Mouse (Mus musculus) neural tube, embryonic 13.5 days (tissue): ENCODE data around the gene Acp2. TPM values are rescaled to one million over a fixed set of nuclear protein-coding genes. Genes with fewer than 3 reads are reported as not detected.

ENCODE experiments used
- ATAC-seq: fragments of 200-750 bp; cut with Nextera tagmentation; 2 replicates; pipeline ENCODE4 v1.8.0; 2017; ENCODE audit warnings: low read depth, mild to moderate bottlenecking, moderate TSS enrichment, moderate library complexity
- H3K27ac ChIP-seq: fragments of 300-500 bp; sonication (generic); replicated peaks from 2 replicates; pipeline ENCODE4 v1.5.1; 2015; ENCODE audit warnings: moderate library complexity, mild to moderate bottlenecking, inconsistent platforms
- H3K27me3 ChIP-seq: fragments of 300-500 bp; sonication (generic); 2 replicates; pipeline ENCODE4 v1.6.1; 2015; ENCODE audit warnings: mild to moderate bottlenecking, inconsistent platforms
- H3K36me3 ChIP-seq: fragments of 300-500 bp; sonication (generic); 2 replicates; pipeline ENCODE4 v1.6.1; 2015; ENCODE audit warnings: mild to moderate bottlenecking, inconsistent platforms
- H3K4me1 ChIP-seq: fragments of 300-500 bp; sonication (generic); replicated peaks from 2 replicates; pipeline ENCODE4 v1.6.1; 2015; ENCODE audit warnings: inconsistent platforms
- H3K4me2 ChIP-seq: fragments of 300-500 bp; sonication (generic); 2 replicates; pipeline ENCODE4 v1.6.1; 2015; ENCODE audit warnings: inconsistent platforms, mild to moderate bottlenecking, moderate library complexity
- H3K4me3 ChIP-seq: fragments of 300-500 bp; sonication (generic); 2 replicates; pipeline ENCODE4 v1.5.1; 2015; ENCODE audit warnings: mild to moderate bottlenecking, inconsistent platforms
- H3K9ac ChIP-seq: fragments of 300-500 bp; sonication (generic); 2 replicates; pipeline ENCODE4 v1.6.1; 2015; ENCODE audit warnings: moderate library complexity, mild to moderate bottlenecking, inconsistent platforms
- H3K9me3 ChIP-seq: fragments of 300-500 bp; sonication (generic); 2 replicates; pipeline ENCODE4 v1.6.1; 2016; ENCODE audit warnings: inconsistent platforms
- WGBS: fragments of 180-500 bp; shearing (Covaris S2); methylation state at CpG from one replicate; pipeline ENCODE4 v1.1.7; 2015; 5-methylcytosine and 5-hydroxymethylcytosine counted together
- polyA plus RNA-seq: library from polyadenylated mRNA; unstranded; fragments of >200 nt; fragmentation: Nextera tagmentation; extraction: Ambion mirVana; gene quantifications from 2 replicates; pipeline ENCODE4 v1.2.1, GENCODE M21; 2015

Acp2 gene
- polyA plus RNA-seq, 1 experiment from 2014 or later, result 43.3 TPM

GRCm38 (mm10) chr2:91179825-91180224, 22.9 kb upstream of the Acp2 start:
- no peak for ATAC-seq
- Histone ChIP-seq H3K4me2 (peak overlapping the region; percentile 87; the same call in 1 of the 2 replicates), H3K27ac (no peak overlapping the region), H3K4me1 (peaks cover 33% of the 10 kb centered on the region), H3K4me3 (no peak overlapping the region), H3K9ac (no peak overlapping the region), H3K27me3 (no peaks in the 10 kb centered on the region), H3K9me3 (no peaks in the 10 kb centered on the region), H3K36me3 (peaks cover 41% of the 10 kb centered on the region)
- WGBS, result 49% methylated on average over 4 of the region's 4 CpGs

DNA sequence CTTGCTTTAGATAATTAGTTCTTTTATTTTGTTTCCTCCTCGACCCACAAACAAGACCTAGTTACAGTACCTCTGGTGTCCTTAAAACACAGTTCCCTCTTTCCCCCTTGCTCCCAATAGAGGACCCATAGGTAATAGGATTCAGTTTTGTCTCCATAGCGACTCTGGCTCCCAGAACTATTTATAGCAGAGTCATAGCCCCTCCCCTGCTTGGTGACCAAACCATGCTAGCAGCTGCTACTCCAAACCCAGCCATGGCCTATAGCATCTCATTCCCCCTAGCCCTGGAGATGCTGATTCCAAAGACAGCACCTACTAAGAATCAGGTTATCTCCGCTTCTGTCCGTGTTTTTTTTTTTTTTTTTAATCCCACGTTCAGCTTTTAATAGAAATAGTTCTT, 22.0 kb upstream of the Acp2 start:
- H3K4me1 ChIP-seq, result peaks cover 33% of the 10 kb centered on the region
- H3K4me3 ChIP-seq, result no peak overlapping the region
- H3K27ac ChIP-seq, result no peak overlapping the region
- no peaks in the 10 kb centered on the region for H3K9me3 ChIP-seq
- ATAC-seq, result no peak
- WGBS, result 69% methylated on average over 5 of the region's 5 CpGs
- peak overlapping the region; percentile 88 for H3K9ac ChIP-seq
- no peaks in the 10 kb centered on the region for H3K27me3 ChIP-seq
- H3K4me2 ChIP-seq, result peak overlapping the region; percentile 87
- peaks cover 32% of the 10 kb centered on the region for H3K36me3 ChIP-seq

DNA sequence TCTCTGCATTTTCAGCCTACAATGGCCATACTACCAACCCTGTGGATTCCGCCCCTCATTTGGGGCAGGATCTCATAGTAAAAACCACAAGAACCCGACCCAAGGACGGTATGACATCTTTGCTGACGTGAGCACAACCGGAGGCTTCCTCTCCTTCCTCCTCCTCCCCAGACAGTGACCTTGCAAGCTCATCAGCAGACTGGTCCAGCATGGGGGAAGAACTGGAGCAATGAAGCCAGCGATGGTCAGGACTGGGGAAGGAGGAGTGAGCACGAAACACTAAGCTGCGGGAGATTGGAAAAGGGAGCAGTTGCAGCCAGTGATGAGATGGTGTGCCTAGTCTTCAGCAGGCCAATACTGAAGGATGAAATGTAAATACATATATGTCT, 20.7 kb upstream of the Acp2 start:
- peaks cover 19% of the 10 kb centered on the region for H3K36me3 ChIP-seq
- 11% methylated on average over 8 of the region's 8 CpGs for WGBS
- H3K4me3 ChIP-seq, result peak overlapping the region; percentile 84
- no peaks in the 10 kb centered on the region for H3K9me3 ChIP-seq
- H3K4me1 ChIP-seq, result peaks cover 33% of the 10 kb centered on the region
- H3K27me3 ChIP-seq, result no peaks in the 10 kb centered on the region
- peak overlapping the region; percentile 88 for H3K9ac ChIP-seq
- no peak for ATAC-seq
- H3K27ac ChIP-seq, result peak overlapping the region; percentile 93
- H3K4me2 ChIP-seq, result peak overlapping the region; percentile 87

DNA sequence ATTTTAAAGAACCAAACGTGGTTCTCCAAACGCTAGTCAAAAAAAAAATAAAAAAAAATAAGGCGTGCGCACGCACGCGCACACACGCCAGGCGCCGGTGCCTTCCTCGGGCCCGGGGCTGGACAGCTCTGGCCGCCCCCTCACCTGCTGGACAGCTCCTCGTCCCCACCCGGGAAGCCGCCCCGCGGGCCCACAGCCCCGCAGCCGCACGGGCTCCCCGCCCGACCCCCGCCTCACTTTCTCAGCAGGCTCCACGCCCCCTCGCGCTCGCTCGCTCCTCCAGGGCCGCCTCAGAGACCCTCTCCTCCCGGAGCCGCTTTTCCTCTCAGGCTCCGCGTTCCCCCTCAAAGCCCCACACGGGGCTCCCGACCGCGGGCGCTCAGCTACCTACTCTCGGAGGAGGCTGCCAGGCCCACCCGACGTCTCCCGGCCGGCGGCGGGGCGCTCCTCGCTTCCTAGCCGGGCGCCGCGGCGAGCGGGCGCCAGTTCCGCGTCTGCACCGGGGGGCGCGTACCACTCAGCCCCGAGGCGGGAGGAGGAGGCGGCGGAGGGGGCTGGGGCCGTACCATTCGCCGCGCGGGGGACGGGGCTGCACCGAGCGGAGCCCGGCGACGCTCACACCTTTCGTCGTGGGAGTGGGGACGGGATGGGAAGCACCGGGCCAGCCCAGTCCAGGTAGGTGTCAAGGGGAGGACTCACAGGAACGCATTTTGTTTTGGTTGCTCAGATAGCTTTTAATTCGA, 20.1 kb upstream of the Acp2 start:
- Histone ChIP-seq H3K9ac (peak overlapping the region; percentile 88), H3K4me1 (peaks cover 33% of the 10 kb centered on the region), H3K4me2 (peak overlapping the region; percentile 87), H3K9me3 (no peaks in the 10 kb centered on the region), H3K4me3 (peak overlapping the region; percentile 84), H3K36me3 (peaks cover 16% of the 10 kb centered on the region), H3K27ac (peak overlapping the region; percentile 93), H3K27me3 (no peaks in the 10 kb centered on the region)
- WGBS, result under 1% methylated on average over 69 of the region's 81 CpGs
- ATAC-seq, result peak; percentile 98

GRCm38 (mm10) chr2:91183148-91183513, 19.6 kb upstream of the Acp2 start:
- Histone ChIP-seq H3K9ac (peak overlapping the region; percentile 88), H3K36me3 (peaks cover 10% of the 10 kb centered on the region), H3K4me3 (peak overlapping the region; percentile 84), H3K4me1 (peaks cover 33% of the 10 kb centered on the region), H3K27ac (peak overlapping the region; percentile 93), H3K9me3 (no peaks in the 10 kb centered on the region), H3K27me3 (no peaks in the 10 kb centered on the region), H3K4me2 (peak overlapping the region; percentile 87)
- WGBS, result under 1% methylated on average over 9 of the region's 9 CpGs
- ATAC-seq, result peak; percentile 96

DNA sequence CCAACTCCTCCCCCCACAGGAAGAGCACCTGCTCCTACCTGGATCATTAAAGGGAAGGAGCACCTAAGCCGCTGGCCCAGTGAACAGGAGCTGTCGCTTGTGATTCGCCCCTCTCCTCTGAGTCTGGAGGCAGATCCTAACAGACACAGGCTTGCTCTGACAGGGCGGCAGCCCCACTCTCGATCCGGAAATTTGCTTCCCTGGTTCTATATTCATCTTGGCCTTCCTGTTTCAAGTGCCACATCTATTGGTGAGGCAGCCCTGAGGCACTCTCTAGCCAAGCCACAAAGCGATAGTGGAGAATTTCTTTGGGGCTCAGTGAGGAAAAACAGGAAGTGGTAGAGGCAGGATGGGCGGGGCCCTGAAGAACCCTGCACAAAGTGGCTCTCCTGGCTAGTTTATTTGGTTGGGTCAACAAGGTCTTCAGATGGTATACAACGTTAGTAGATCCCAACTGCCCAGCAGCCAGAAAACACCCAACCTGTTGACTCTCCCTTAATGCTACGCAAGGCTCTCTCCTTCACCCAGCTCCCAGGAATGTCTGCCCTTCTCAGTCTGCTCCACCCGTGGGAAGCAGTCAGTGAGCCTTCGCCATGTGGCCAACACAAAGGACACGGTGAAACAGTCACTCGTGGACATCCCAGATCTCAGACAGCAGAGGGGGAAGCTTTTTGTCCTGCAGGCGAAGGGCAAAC, 18.8 kb upstream of the Acp2 start, which contains the start of gene Madd:
Gene Madd, minus strand, starts transcription at position 127 of the 695 bp plus-strand sequence.
- no peaks in the 10 kb centered on the region for H3K27me3 ChIP-seq
- peaks cover 33% of the 10 kb centered on the region for H3K4me1 ChIP-seq
- no peaks in the 10 kb centered on the region for H3K9me3 ChIP-seq
- 0 out of 2 replicates have a peak, but pooled peaks cover 5% of the 10 kb centered on the region for H3K36me3 ChIP-seq
- 72% methylated on average over 15 of the region's 15 CpGs for WGBS
- H3K9ac ChIP-seq, result peak within 1 kb of the TSS; percentile 88
- ATAC-seq, result 0 out of 2 replicates have a peak, but pooled peaks have one; percentile 2
- peak within 1 kb of the TSS; percentile 93 for H3K27ac ChIP-seq
- H3K4me3 ChIP-seq, result peak within 1 kb of the TSS; percentile 84
- peak within 1 kb of the TSS; percentile 87 for H3K4me2 ChIP-seq

DNA sequence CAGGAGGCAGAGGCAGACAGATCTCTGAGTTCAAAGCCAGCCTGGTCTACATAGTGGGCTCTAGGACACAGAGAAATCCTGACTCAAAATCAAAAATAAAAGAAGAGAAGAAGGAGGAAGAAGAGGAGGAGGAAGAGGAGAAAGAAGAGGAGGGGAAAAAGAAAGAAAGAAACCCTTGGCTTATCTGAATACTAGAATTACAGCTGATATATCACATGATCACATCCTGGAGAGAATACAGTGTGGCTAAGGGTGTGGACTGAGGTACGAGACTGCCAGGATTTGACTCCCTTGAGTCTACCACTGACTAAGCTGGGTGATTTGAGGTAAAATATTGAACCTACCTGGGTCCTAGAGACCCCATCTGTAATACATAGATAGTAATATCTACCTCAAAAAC, 16.5 kb upstream of the Acp2 start:
- no peak overlapping the region for H3K4me3 ChIP-seq
- no peak overlapping the region for H3K9ac ChIP-seq
- no peak overlapping the region for H3K27ac ChIP-seq
- no peaks in the 10 kb centered on the region for H3K9me3 ChIP-seq
- H3K4me2 ChIP-seq, result no peak overlapping the region
- H3K4me1 ChIP-seq, result peaks cover 17% of the 10 kb centered on the region
- no peak for ATAC-seq
- no peaks in the 10 kb centered on the region for H3K36me3 ChIP-seq
- H3K27me3 ChIP-seq, result no peaks in the 10 kb centered on the region
- WGBS, result 74% methylated on average over 1 of the region's 1 CpGs

DNA sequence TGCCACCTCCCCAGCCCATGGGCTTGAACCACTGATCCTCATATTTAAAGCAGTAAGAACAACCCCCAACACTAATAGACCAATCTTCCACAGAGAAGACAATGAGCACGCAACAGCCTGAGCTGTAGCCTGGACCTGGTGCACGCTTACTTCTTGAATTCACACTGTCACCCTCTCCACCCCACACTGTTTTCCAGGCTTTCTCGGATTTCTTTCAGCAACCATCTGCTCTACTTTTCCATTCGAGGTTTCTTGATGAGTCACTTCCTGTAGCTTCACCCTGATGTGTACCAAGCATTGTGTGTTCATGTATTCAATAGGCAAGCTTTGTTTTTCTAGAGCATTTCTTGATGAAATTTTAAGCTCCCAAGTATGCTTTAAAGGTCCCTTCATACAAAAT, 15.3 kb upstream of the Acp2 start:
- WGBS, result 77% methylated on average over 4 of the region's 4 CpGs
- Histone ChIP-seq H3K4me3 (no peak overlapping the region), H3K27ac (no peak overlapping the region), H3K9ac (no peak overlapping the region), H3K4me2 (no peak overlapping the region), H3K27me3 (no peaks in the 10 kb centered on the region), H3K9me3 (no peaks in the 10 kb centered on the region), H3K36me3 (no peaks in the 10 kb centered on the region), H3K4me1 (peaks cover 7% of the 10 kb centered on the region; the same call in 1 of the 2 replicates)
- ATAC-seq, result no peak

- H3K4me1 ChIP-seq, result peaks cover 12% of the 10 kb centered on the region
- H3K9me3 ChIP-seq, result no peaks in the 10 kb centered on the region
- no peak overlapping the region for H3K27ac ChIP-seq
- no peak overlapping the region for H3K4me2 ChIP-seq
- H3K4me3 ChIP-seq, result no peak overlapping the region
- no peaks in the 10 kb centered on the region for H3K27me3 ChIP-seq
- H3K36me3 ChIP-seq, result no peaks in the 10 kb centered on the region
- 92% methylated on average over 16 of the region's 16 CpGs for WGBS
- H3K9ac ChIP-seq, result no peak overlapping the region
- no peak for ATAC-seq
Measured at GRCm38 (mm10) chr2:91190501-91190900, 12.2 kb upstream of the Acp2 start.

DNA sequence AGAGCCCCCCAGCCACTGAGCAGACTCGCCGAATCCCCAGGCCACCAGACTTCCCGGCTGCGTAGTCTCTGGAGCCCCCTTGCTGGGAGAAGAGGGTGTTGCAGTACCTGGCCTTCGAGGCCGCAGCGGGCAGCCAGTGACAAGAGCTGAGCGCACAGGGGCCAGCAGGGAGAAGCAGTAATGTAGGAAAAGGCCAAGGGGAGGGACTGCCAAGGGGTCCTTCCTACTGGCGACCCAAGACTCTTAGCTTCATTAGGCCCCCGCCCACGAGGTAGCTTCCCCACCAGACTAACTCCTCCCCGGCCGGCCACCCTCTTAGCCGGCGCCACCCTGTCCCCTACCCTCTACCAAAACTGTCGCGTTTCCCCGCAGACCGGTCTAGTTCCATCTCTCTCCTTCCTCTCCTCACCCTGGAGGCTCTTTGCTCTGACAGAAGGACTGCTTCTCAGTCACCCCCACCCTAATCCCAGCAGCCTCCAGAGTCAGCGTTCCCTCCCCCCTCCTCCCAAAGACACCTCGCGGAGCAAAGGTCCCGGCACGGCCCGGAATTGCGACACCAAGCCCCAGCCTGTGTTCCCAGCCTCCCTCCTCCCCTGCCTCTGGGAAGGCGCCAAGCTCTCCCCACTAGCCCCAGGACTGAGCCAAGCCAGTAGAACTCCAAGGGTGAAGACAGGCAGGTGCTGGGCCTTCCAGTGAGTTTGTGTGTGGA, 7.9 kb upstream of the Acp2 start:
- Histone ChIP-seq H3K9me3 (no peaks in the 10 kb centered on the region), H3K4me2 (peak overlapping the region; percentile 60), H3K4me3 (peak overlapping the region; percentile 30), H3K36me3 (no peaks in the 10 kb centered on the region), H3K27ac (no peak overlapping the region), H3K9ac (peak overlapping the region; percentile 64), H3K4me1 (peaks cover 12% of the 10 kb centered on the region), H3K27me3 (no peaks in the 10 kb centered on the region)
- 1% methylated on average over 27 of the region's 27 CpGs for WGBS
- ATAC-seq, result peak; percentile 85

GRCm38 (mm10) chr2:91196577-91197001, 6.1 kb upstream of the Acp2 start:
- H3K27me3 ChIP-seq, result no peaks in the 10 kb centered on the region
- no peak overlapping the region for H3K4me2 ChIP-seq
- H3K9ac ChIP-seq, result no peak overlapping the region
- H3K4me3 ChIP-seq, result no peak overlapping the region
- 70% methylated on average over 3 of the region's 3 CpGs for WGBS
- ATAC-seq, result no peak
- no peak overlapping the region for H3K27ac ChIP-seq
- H3K36me3 ChIP-seq, result no peaks in the 10 kb centered on the region
- no peaks in the 10 kb centered on the region for H3K9me3 ChIP-seq
- peaks cover 17% of the 10 kb centered on the region for H3K4me1 ChIP-seq

- ATAC-seq, result no peak
- no peaks in the 10 kb centered on the region for H3K27me3 ChIP-seq
- H3K9me3 ChIP-seq, result no peaks in the 10 kb centered on the region
- no peaks in the 10 kb centered on the region for H3K36me3 ChIP-seq
- peaks cover 31% of the 10 kb centered on the region for H3K4me1 ChIP-seq
- WGBS, result 88% methylated on average over 3 of the region's 3 CpGs
- H3K4me2 ChIP-seq, result no peak overlapping the region
- H3K4me3 ChIP-seq, result no peak overlapping the region
- no peak overlapping the region for H3K9ac ChIP-seq
- no peak overlapping the region for H3K27ac ChIP-seq
Measured at GRCm38 (mm10) chr2:91198888-91199287, 3.8 kb upstream of the Acp2 start.
